Mouse (Mus musculus) CH12.LX (cell line): Measurements from ENCODE around the gene Ccl4. TPM values are rescaled to one million over a fixed set of nuclear protein-coding genes. Genes with fewer than 3 reads are reported as not detected.

Source experiments
- DNase-seq: peaks from one replicate; pipeline ENCODE4 v3.0.0-alpha.2; 2013; ENCODE audit errors: extremely low read depth
- H3K27ac ChIP-seq: 2 replicates; pipeline ENCODE4 v1.5.1; 2012; ENCODE audit warnings: low read depth, mild to moderate bottlenecking, control low read depth, moderate library complexity; ENCODE audit not compliant: insufficient read depth
- H3K27me3 ChIP-seq: replicated peaks from 2 replicates; pipeline ENCODE3; 2012; ENCODE audit warnings: inconsistent platforms
- H3K36me3 ChIP-seq, 2 experiments: replicated peaks in 1 of 2; 2 replicates each; pipeline versions ENCODE3 to v1.6.1; 2012; ENCODE audit warnings: inconsistent platforms in 1 of 2, low read length in 1 of 2, mild to moderate bottlenecking in 1 of 2, mixed read lengths in 1 of 2, moderate library complexity in 1 of 2; ENCODE audit not compliant: control insufficient read depth in 1 of 2, insufficient read depth in 1 of 2
- H3K4me1 ChIP-seq, 2 experiments: 2 replicates each; pipeline ENCODE4 v1.6.1; 2012; ENCODE audit warnings: inconsistent platforms in 1 of 2, moderate library complexity in 1 of 2; ENCODE audit not compliant: insufficient read depth in 2 of 2, control insufficient read depth in 1 of 2
- H3K4me2 ChIP-seq: 2 replicates; pipeline ENCODE4 v1.6.1; 2012; ENCODE audit warnings: low read depth, mild to moderate bottlenecking, control low read depth; ENCODE audit not compliant: poor library complexity, insufficient read depth, severe bottlenecking
- H3K4me3 ChIP-seq, 3 experiments: fragments of 150-350 bp in 1 of 3; sonication (generic) in 1 of 3; replicated peaks in 1 of 3; 2 replicates each; pipeline versions ENCODE3 to v1.5.1; 2011 to 2012; ENCODE audit warnings: low read depth in 2 of 3, low read length in 2 of 3, mild to moderate bottlenecking in 2 of 3, moderate library complexity in 2 of 3, control low read depth in 1 of 3, improper control_type of control experiment in 1 of 3, inconsistent platforms in 1 of 3, mixed read lengths in 1 of 3; ENCODE audit not compliant: poor library complexity in 1 of 3
- H3K79me2 ChIP-seq: replicated peaks from 2 replicates; pipeline ENCODE4 v1.6.1; 2012; ENCODE audit warnings: mild to moderate bottlenecking, moderate library complexity; ENCODE audit not compliant: control insufficient read depth, poor library complexity, insufficient read depth, severe bottlenecking; ENCODE audit errors: extremely low read depth
- H3K9ac ChIP-seq: 2 replicates; pipeline ENCODE4 v1.6.1; 2012; ENCODE audit warnings: low read depth, mild to moderate bottlenecking, control low read depth, moderate library complexity; ENCODE audit not compliant: insufficient read depth
- H3K9me3 ChIP-seq: replicated peaks from 2 replicates; pipeline ENCODE3; 2012; ENCODE audit warnings: low read length, inconsistent platforms, mixed read lengths
- CHD2 ChIP-seq: IDR thresholded peaks from 2 replicates; pipeline ENCODE4 v1.6.1; 2011; ENCODE audit warnings: low read length, improper control_type of control experiment
- E2F4 ChIP-seq: IDR thresholded peaks from 2 replicates; pipeline ENCODE4 v1.6.1; 2011; ENCODE audit warnings: low read depth, low read length, improper control_type of control experiment; ENCODE audit not compliant: insufficient replicate concordance
- ETS1 ChIP-seq: conservative IDR thresholded peaks from 2 replicates; pipeline ENCODE4 v1.6.1; 2012; ENCODE audit warnings: low read depth, mild to moderate bottlenecking, inconsistent platforms, low read length, improper control_type of control experiment, moderate library complexity
- KAT2A ChIP-seq: IDR thresholded peaks from 2 replicates; pipeline ENCODE4 v1.6.1; 2012; ENCODE audit warnings: low read length, improper control_type of control experiment, inconsistent platforms; ENCODE audit not compliant: insufficient replicate concordance
- MAFK ChIP-seq: IDR thresholded peaks from 2 replicates; pipeline ENCODE4 v1.6.1; 2011; ENCODE audit warnings: low read length, improper control_type of control experiment; ENCODE audit not compliant: insufficient replicate concordance
- MAX ChIP-seq: IDR thresholded peaks from 2 replicates; pipeline ENCODE4 v1.6.1; 2011; ENCODE audit warnings: low read length, improper control_type of control experiment
- MAZ ChIP-seq: IDR thresholded peaks from 2 replicates; pipeline ENCODE4 v1.6.1; 2012; ENCODE audit warnings: low read depth, mild to moderate bottlenecking, inconsistent platforms, low read length, improper control_type of control experiment, moderate library complexity
- MEF2A ChIP-seq: IDR thresholded peaks from 2 replicates; pipeline ENCODE4 v1.6.1; 2014; ENCODE audit warnings: low read depth, mild to moderate bottlenecking, inconsistent platforms, low read length, improper control_type of control experiment, borderline replicate concordance
- NELFE ChIP-seq: IDR thresholded peaks from 2 replicates; pipeline ENCODE4 v1.6.1; 2011; ENCODE audit warnings: low read depth, low read length, improper control_type of control experiment
- NRF1 ChIP-seq: IDR thresholded peaks from 2 replicates; pipeline ENCODE4 v1.6.1; 2014; ENCODE audit warnings: low read depth, mild to moderate bottlenecking, inconsistent platforms, low read length, improper control_type of control experiment, moderate library complexity
- SIN3A ChIP-seq: IDR thresholded peaks from 2 replicates; pipeline ENCODE4 v1.6.1; 2012; ENCODE audit warnings: low read length, improper control_type of control experiment, inconsistent platforms
- TCF12 ChIP-seq: IDR thresholded peaks from 2 replicates; pipeline ENCODE4 v1.6.1; 2014; ENCODE audit warnings: low read depth, mild to moderate bottlenecking, inconsistent platforms, low read length, improper control_type of control experiment
- ZKSCAN1 ChIP-seq: IDR thresholded peaks from 2 replicates; pipeline ENCODE4 v1.6.1; 2012; ENCODE audit warnings: low read depth, inconsistent platforms, low read length, improper control_type of control experiment, borderline replicate concordance
- ZMIZ1 ChIP-seq: IDR thresholded peaks from 2 replicates; pipeline ENCODE4 v1.6.1; 2012; ENCODE audit warnings: low read depth, mild to moderate bottlenecking, inconsistent platforms, low read length, improper control_type of control experiment
- ZNF384 ChIP-seq: IDR thresholded peaks from 2 replicates; pipeline ENCODE4 v1.6.1; 2012; ENCODE audit warnings: low read depth, low read length, improper control_type of control experiment, inconsistent platforms
- dilution Hi-C: fragments of 300-500 bp; cut with MboI; formaldehyde crosslinking; loops from 2 replicates; pipeline ENCODE4 v1.14.3; 2020; ENCODE audit warnings: low sequenced_read_pairs; ENCODE audit not compliant: extremely low pct_unique_long_range_greater_than_20kb, extremely low pct_ligation_motif_present
- in situ Hi-C: fragments of 300-500 bp; cut with MboI; formaldehyde crosslinking; loops from 3 replicates; pipeline ENCODE4 v1.14.3; 2019; ENCODE audit warnings: low sequenced_read_pairs, low pct_ligation_motif_present, low pct_unique_long_range_greater_than_20kb, mixed read lengths
- polyA plus RNA-seq: library from polyadenylated mRNA; unstranded; fragments of >175 nt; gene quantifications from 2 replicates; pipeline ENCODE4 v1.2.1, GENCODE M21; 2012; ENCODE audit warnings: low read depth; ENCODE audit not compliant: insufficient read length
- total RNA-seq, 2 experiments: library from RNA; depleted of rRNA; stranded (reverse); fragments of 300-350 nt in 1 of 2; fragments of >200 nt in 1 of 2; gene quantifications; 2 replicates each; pipeline ENCODE4 v1.2.3; 2012 to 2014

Ccl4 gene
- total and polyA plus RNA-seq, 3 experiments = 7.2 to 26.1 (median 12.7) TPM

GRCm38 (mm10) chr11:83636742-83637235 lies 25.6 kb upstream of the Ccl4 start:
- Histone ChIP-seq H3K4me1 (peaks cover 16 to 31% of the 10 kb centered on the region in 2 experiments), H3K79me2 (no peaks in the 10 kb centered on the region), H3K9me3 (no peaks in the 10 kb centered on the region), H3K27ac (no peak overlapping the region), H3K9ac (no peak overlapping the region), H3K4me2 (no peak overlapping the region), H3K36me3 (no peaks in the 10 kb centered on the region), H3K4me3 (no peak overlapping the region), H3K27me3 (no peaks in the 10 kb centered on the region)
- dilution Hi-C loops = no loop called here
- no peak for DNase-seq
- TF ChIP-seq ZKSCAN1 (no peak), MAX (no peak), ZMIZ1 (no peak), MAZ (no peak), CHD2 (no peak), SIN3A (no peak), MEF2A (no peak)
- in situ Hi-C loops = loop anchor here (10.0 kb wide), 1 partner anchor 192 kb away; no protein-coding TSS in a partner anchor

- in situ Hi-C loops = loop anchor here (10.0 kb wide), 1 partner anchor 194 kb away; no protein-coding TSS in a partner anchor
- peak; percentile 34 for DNase-seq
- Histone ChIP-seq H3K36me3 (no peaks in the 10 kb centered on the region), H3K79me2 (no peaks in the 10 kb centered on the region), H3K4me1 (peaks cover 16 to 32% of the 10 kb centered on the region in 2 experiments), H3K27ac (no peak overlapping the region), H3K9ac (no peak overlapping the region), H3K4me3 (no peak overlapping the region), H3K27me3 (no peaks in the 10 kb centered on the region), H3K4me2 (no peak overlapping the region), H3K9me3 (no peaks in the 10 kb centered on the region)
- dilution Hi-C loops = no loop called here
- TF ChIP-seq ETS1 (no peak), E2F4 (no peak), ZNF384 (no peak), KAT2A (no peak), TCF12 (no peak), NELFE (no peak), NRF1 (no peak), SIN3A (no peak), ZKSCAN1 (no peak), MAFK (no peak)
Observed at GRCm38 (mm10) chr11:83638934-83639333, 23.4 kb upstream of the Ccl4 start.
